Mouse (Mus musculus) ES-E14 (cell line): ENCODE data around the gene B4galt2. TPM values are rescaled to one million over a fixed set of nuclear protein-coding genes. Genes with fewer than 3 reads are reported as not detected.

Experiments used
- DNase-seq: peaks from one replicate; pipeline ENCODE4 v3.0.0-alpha.2; 2013; ENCODE audit warnings: low read depth, low spot score
- H3K27ac ChIP-seq: 2 replicates; pipeline ENCODE4 v1.5.1; 2012; ENCODE audit warnings: low read depth, mild to moderate bottlenecking, low read length, moderate library complexity, mixed read lengths; ENCODE audit not compliant: poor library complexity, insufficient read depth, severe bottlenecking
- H3K36me3 ChIP-seq: 2 replicates; pipeline ENCODE4 v1.6.1; 2012; ENCODE audit warnings: mild to moderate bottlenecking, low read length, moderate library complexity, mixed read lengths; ENCODE audit not compliant: control insufficient read depth, poor library complexity, insufficient read depth, severe bottlenecking
- H3K4me1 ChIP-seq, 2 experiments: fragments of 150-350 bp in 1 of 2; sonication (generic) in 1 of 2; 2 replicates each; pipeline ENCODE4 v1.6.1; 2012; ENCODE audit warnings: low read length in 2 of 2, mild to moderate bottlenecking in 1 of 2, mixed read lengths in 1 of 2; ENCODE audit not compliant: control insufficient read depth in 2 of 2, insufficient read depth in 2 of 2, poor library complexity in 1 of 2
- H3K4me3 ChIP-seq, 2 experiments: fragments of 150-350 bp in 1 of 2; sonication (generic) in 1 of 2; 2 replicates each; pipeline ENCODE4 v1.5.1; 2012; ENCODE audit warnings: low read length in 2 of 2, low read depth in 1 of 2, mild to moderate bottlenecking in 1 of 2, mixed read lengths in 1 of 2; ENCODE audit not compliant: insufficient read depth in 1 of 2, poor library complexity in 1 of 2, severe bottlenecking in 1 of 2
- H3K9ac ChIP-seq: 2 replicates; pipeline ENCODE4 v1.6.1; 2012; ENCODE audit warnings: low read depth, mild to moderate bottlenecking, low read length, mixed read lengths; ENCODE audit not compliant: poor library complexity, insufficient read depth, severe bottlenecking
- H3K9me3 ChIP-seq: fragments of 150-350 bp; sonication (generic); 2 replicates; pipeline ENCODE4 v1.6.1; 2012; ENCODE audit warnings: low read depth, mild to moderate bottlenecking, low read length; ENCODE audit not compliant: control insufficient read depth, insufficient read depth
- CHD2 ChIP-seq: IDR thresholded peaks from 2 replicates; pipeline ENCODE4 v1.6.1; 2014; ENCODE audit warnings: mild to moderate bottlenecking, low read depth, low read length, inconsistent platforms
- HCFC1 ChIP-seq: IDR thresholded peaks from 2 replicates; pipeline ENCODE4 v1.6.1; 2012; ENCODE audit warnings: low read length, inconsistent platforms, borderline replicate concordance; ENCODE audit not compliant: insufficient read depth
- MAFK ChIP-seq: IDR thresholded peaks from 2 replicates; pipeline ENCODE4 v1.6.1; 2014; ENCODE audit warnings: mild to moderate bottlenecking, low read depth, low read length, inconsistent platforms; ENCODE audit not compliant: insufficient read depth
- ZC3H11A ChIP-seq: IDR thresholded peaks from 2 replicates; pipeline ENCODE4 v1.6.1; 2012; ENCODE audit warnings: low read depth, mild to moderate bottlenecking, inconsistent platforms, low read length, borderline replicate concordance
- ZNF384 ChIP-seq: IDR thresholded peaks from 2 replicates; pipeline ENCODE4 v1.6.1; 2012; ENCODE audit warnings: low read depth, low read length, inconsistent platforms
- in situ Hi-C, 2 experiments: fragments of 600-800 bp; cut with MboI; formaldehyde crosslinking; loops; one replicate each; pipeline ENCODE4 v1.15.1; 2025; ENCODE audit warnings: low sequenced_read_pairs in 2 of 2, inconsistent platforms in 1 of 2; ENCODE audit not compliant: unreplicated experiment in 2 of 2
- total RNA-seq: library from RNA; depleted of rRNA; stranded (reverse); fragments of 300-350 nt; gene quantifications from 2 replicates; pipeline ENCODE4 v1.2.3, GENCODE M21; 2012

B4galt2 gene
- total RNA-seq, 1 experiment, result 11.2 TPM

DNA sequence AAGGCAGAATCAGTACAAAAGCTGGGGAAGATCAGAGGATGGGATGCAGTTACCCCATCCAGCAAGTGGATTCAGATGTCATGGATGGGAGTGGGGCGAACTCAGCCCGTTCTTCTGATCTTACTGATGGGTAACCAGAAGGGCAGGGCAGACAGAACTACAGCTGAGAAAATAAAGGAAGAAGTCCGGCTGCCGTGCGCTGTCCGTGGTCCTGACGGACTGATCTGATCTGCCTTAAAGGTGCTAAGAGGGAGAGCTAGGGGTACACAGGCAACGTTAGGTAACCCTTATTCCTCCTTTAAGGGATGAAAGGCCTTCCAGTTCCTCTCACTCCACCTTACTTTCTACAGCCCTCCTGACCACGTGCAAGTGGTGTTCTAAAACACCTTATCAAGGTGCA lies 10.1 kb upstream of the B4galt2 start:
- no peak overlapping the region for H3K27ac ChIP-seq
- H3K4me1 ChIP-seq, result peaks cover 3% of the 10 kb centered on the region in 2 experiments; a peak in 2 of 4 replicates
- H3K9ac ChIP-seq, result no peak overlapping the region
- DNase-seq, result peak; percentile 56
- peaks cover 35% of the 10 kb centered on the region for H3K36me3 ChIP-seq
- in situ Hi-C loops, result no loop called here
- no peaks in the 10 kb centered on the region for H3K9me3 ChIP-seq
- no peak overlapping the region for H3K4me3 ChIP-seq
- no peak for TF ChIP-seq ZNF384
- TF ChIP-seq MAFK, result no peak
- TF ChIP-seq HCFC1, result 0 out of 2 replicates have a peak, but pooled peaks have one; percentile 34
- TF ChIP-seq CHD2, result no peak

DNA sequence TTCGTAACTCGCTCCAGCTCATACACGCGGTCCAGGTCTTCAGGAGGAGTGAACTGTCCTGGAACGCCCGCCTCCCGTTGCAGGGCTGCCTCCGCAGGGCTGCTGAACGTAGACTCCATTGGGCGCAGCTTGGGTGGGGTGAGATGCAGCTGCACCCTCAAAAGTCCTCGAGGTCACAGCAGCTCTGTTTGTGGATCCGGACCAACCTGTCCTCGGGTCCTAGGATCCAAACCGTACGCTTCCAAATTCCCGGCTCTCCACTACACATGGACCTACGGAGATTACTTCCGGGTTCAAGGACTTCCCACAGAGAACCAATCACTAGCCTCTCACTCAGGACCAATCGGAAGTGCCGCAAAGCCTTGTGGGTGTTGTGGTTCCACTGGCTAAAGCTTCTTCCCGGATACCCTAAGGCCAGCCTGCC lies 8.5 kb upstream of the B4galt2 start, which contains the start of gene Dph2:
TSS of gene Dph2 (minus strand) at position 295 of the 424 bp plus-strand sequence.
- Histone ChIP-seq H3K4me1 (peaks cover 3% of the 10 kb centered on the region in 2 experiments; a peak in 2 of 4 replicates), H3K4me3 (peak within 1 kb of the TSS; percentile 88 to 95), H3K9me3 (no peaks in the 10 kb centered on the region), H3K27ac (no peak within 1 kb of the TSS), H3K9ac (peak within 1 kb of the TSS; percentile 86), H3K36me3 (peaks cover 27% of the 10 kb centered on the region)
- DNase-seq, result peak; percentile 69
- peak; percentile 93 for TF ChIP-seq HCFC1
- no peak for TF ChIP-seq ZNF384
- TF ChIP-seq CHD2, result peak; percentile 79
- in situ Hi-C loops, result no loop called here

DNA sequence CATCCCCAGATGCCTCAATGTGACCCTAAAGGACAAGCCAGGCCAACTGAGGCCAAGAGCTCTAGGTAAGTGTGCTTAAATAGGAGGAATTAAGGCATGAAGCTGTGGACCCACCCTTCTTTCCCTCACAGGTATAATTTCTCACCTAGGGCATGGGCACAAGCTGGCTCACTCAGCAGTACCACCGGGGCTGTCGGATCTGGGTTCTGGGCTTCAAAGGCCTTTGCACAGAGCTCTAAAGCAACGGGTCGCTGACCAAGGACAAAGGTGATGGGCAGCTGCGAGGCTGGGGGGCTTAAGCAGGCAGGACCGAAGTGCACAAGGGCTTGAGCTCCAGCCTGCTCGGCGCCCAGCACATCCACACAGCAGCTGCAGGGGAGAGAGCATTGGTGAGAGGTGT lies 7.5 kb upstream of the B4galt2 start:
- peaks cover 26% of the 10 kb centered on the region for H3K36me3 ChIP-seq
- H3K4me3 ChIP-seq, result no peak overlapping the region; a peak in 1 of 4 replicates
- H3K9ac ChIP-seq, result peak overlapping the region; percentile 86; the same call in 1 of the 2 replicates
- in situ Hi-C loops, result no loop called here
- no peak for DNase-seq
- H3K4me1 ChIP-seq, result peaks cover 3 to 7% of the 10 kb centered on the region in 2 experiments; a peak in 2 of 4 replicates
- H3K9me3 ChIP-seq, result no peaks in the 10 kb centered on the region
- H3K27ac ChIP-seq, result no peak overlapping the region
- TF ChIP-seq ZNF384 (no peak), MAFK (no peak), HCFC1 (no peak), ZC3H11A (no peak), CHD2 (no peak)

DNA sequence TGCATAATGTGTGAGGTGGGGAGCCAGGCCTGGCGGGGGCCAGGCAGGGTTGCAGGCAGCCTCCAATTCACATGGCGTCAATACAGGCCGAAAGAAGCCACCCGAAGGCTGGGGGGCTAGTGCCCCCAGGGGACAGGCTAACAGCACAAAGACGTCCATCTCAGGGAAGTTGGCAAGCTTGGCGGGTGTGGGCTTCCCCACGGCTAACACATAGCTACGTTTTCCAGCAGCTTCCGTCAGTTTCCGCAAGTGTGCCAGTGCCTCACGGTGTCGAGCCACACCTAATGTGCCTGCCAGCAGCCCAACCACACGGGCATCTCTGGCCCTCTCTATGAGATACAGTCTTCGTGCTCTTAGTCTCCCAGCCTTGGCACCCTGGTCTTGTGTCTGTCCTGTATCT lies 6.7 kb upstream of the B4galt2 start:
- Histone ChIP-seq H3K9ac (no peak overlapping the region), H3K36me3 (peaks cover 31% of the 10 kb centered on the region), H3K4me3 (no peak overlapping the region), H3K4me1 (peaks cover 3 to 7% of the 10 kb centered on the region in 2 experiments; a peak in 2 of 4 replicates), H3K27ac (no peak overlapping the region), H3K9me3 (no peaks in the 10 kb centered on the region)
- in situ Hi-C loops, result no loop called here
- TF ChIP-seq HCFC1 (no peak), ZC3H11A (no peak), ZNF384 (no peak), MAFK (no peak), CHD2 (no peak)
- DNase-seq, result no peak

DNA sequence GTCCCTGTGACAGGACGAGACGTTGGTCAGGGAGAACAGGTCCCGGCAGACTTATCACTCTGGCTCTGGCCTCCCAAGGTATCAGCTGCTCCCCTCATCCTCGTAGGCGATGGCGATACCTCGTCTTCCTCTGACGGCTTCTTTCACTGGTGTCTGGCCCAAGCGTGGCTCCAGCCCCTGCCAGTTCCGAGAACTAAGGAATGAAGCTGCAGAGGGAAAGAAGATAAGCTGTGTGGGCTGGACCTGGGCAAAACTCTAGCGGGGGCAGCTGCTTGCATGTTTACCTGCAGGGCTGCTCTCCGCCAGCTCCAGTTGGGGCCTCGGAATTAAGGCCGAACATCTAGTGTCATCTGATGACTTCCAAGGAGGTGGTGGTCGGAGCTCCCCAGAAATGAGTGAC lies 6.2 kb upstream of the B4galt2 start:
- no peak for TF ChIP-seq ZC3H11A
- no peak for TF ChIP-seq CHD2
- no peak for TF ChIP-seq HCFC1
- no peak for TF ChIP-seq ZNF384
- no peak for TF ChIP-seq MAFK
- Histone ChIP-seq H3K9me3 (no peaks in the 10 kb centered on the region), H3K9ac (no peak overlapping the region), H3K27ac (no peak overlapping the region), H3K4me3 (no peak overlapping the region), H3K36me3 (peaks cover 32% of the 10 kb centered on the region), H3K4me1 (peaks cover 3 to 7% of the 10 kb centered on the region in 2 experiments; a peak in 2 of 4 replicates)
- in situ Hi-C loops, result no loop called here
- DNase-seq, result no peak
